In the genomic region with DNA sequence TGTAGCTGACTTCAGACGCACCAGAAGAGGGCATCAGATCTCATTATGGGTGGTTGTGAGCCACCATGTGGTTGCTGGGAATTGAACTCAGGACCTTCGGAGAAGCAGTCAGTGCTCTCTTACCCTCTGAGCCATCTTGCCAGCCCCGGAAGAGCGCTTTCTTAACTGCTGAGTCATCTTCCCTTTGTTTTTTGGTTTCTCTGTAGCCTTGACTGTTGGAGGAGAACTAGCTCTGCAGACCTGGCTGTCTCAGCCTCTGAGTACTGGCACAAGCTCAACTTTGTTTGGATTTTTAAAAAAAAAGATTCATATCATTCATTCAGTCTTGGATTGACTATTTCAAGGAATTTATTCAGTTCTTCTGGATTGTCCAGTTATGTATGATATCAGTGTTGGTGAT, we compare ENCODE assay signal across 13 mouse cellular contexts. TPM values are rescaled to one million over a fixed set of nuclear protein-coding genes. Genes with fewer than 3 reads are reported as not detected.
DNase-seq lines count a peak whose midpoint lies in the region; ATAC-seq lines count a peak whose summit lies in the region.
"Had no signal": no experiment of that assay in that cellular context is flagged by ENCODE, and none has a peak within 500 bp of the region (broad histone marks: within the 10 kb centered on the region; RNA-seq: fewer than 3 reads in every experiment).

No protein-coding gene starts in this region.

- DNase-seq in adrenal gland, adult 2 months = peak; percentile 45
- no peak for DNase-seq in adrenal gland, postnatal 4 days (ENCODE audit: low spot score in 2 of 2)
- DNase-seq in thymus, postnatal 14 days = peak; percentile 9
- DNase-seq in thymus, postnatal 10 days (ENCODE audit: low spot score in 2 of 2) = no peak
- peak; percentile 35 for DNase-seq in c-Kit-positive CD71-negative TER-119-negative erythroid progenitor cells, embryonic 14.5 days (ENCODE audit: low read depth)
- no peak for DNase-seq in cerebellum, adult 18-20 months
- no peak for DNase-seq in left cerebral cortex, postnatal 36 days (ENCODE audit: low spot score in 2 of 2)
- DNase-seq: B cell, adult 2 months; cerebellum, adult 2 months; forebrain, postnatal 0 days; gastrocnemius, postnatal 14 days; layer of hippocampus, adult 9-11 months had no signal

- ATAC-seq in cerebellum, adult (ENCODE audit: insufficient number of reproducible peaks, low FRiP score, low TSS enrichment) = no peak
- ATAC-seq: forebrain, postnatal 0 days had no signal

- intact Hi-C loops in left cerebral cortex, postnatal 36 days (cut with DNase I) = loop anchor here (5.0 kb wide), 1 partner anchor 53 kb away; no protein-coding TSS in a partner anchor

RNA-seq across cellular contexts. Expression of gene Nsd1, which starts 39.7 kb away (rescaled TPM):
- total RNA-seq in adrenal gland, adult 2 months (2021) = 10 to 100 TPM; 76.6 to 96.6 TPM
- 10.6 and 13.9 TPM in 2 replicates for polyA plus RNA-seq in adrenal gland, adult 2 months (2012; rRNA removed)
- total RNA-seq in adrenal gland, postnatal 4 days (2021) = 100 to 1,000 TPM; 168 to 172 TPM
- total RNA-seq in left cerebral cortex, postnatal 36 days (2021) = 100 to 1,000 TPM; 105 to 134 TPM

Comparison
In these comparisons a context has a peak if more than half of its experiments do, and no peak if none do; other contexts are left out.
1. DNase-seq: peak in adrenal gland, adult 2 months (single experiment), thymus, postnatal 14 days (single experiment) and c-Kit-positive CD71-negative TER-119-negative erythroid progenitor cells, embryonic 14.5 days (single experiment); none in adrenal gland, postnatal 4 days (0 of 2), thymus, postnatal 10 days (0 of 2), cerebellum, adult 18-20 months (0 of 2) and left cerebral cortex, postnatal 36 days (0 of 2).